Mouse (Mus musculus) heart, embryonic 11.5 days (tissue): ENCODE results near the gene En2. TPM values are rescaled to one million over a fixed set of nuclear protein-coding genes. Genes with fewer than 3 reads are reported as not detected.

Experiments
- ATAC-seq: fragments of 200-750 bp; cut with Nextera tagmentation; replicated peaks from 2 replicates; pipeline ENCODE4 v1.8.0; 2017; ENCODE audit warnings: moderate library complexity; ENCODE audit not compliant: insufficient number of reproducible peaks, low FRiP score, low TSS enrichment
- H3K27ac ChIP-seq: fragments of 300-500 bp; sonication (generic); 2 replicates; pipeline ENCODE4 v1.5.1; 2014; ENCODE audit warnings: mild to moderate bottlenecking, low read depth, low read length
- H3K27me3 ChIP-seq: fragments of 300-500 bp; sonication (generic); 2 replicates; pipeline ENCODE4 v1.6.1; 2014; ENCODE audit warnings: mild to moderate bottlenecking, low read length, mixed read lengths; ENCODE audit not compliant: control insufficient read depth, insufficient read depth
- H3K36me3 ChIP-seq: fragments of 300-500 bp; sonication (generic); 2 replicates; pipeline ENCODE4 v1.6.1; 2014; ENCODE audit warnings: mild to moderate bottlenecking, low read length, moderate library complexity, mixed read lengths; ENCODE audit not compliant: control insufficient read depth, insufficient read depth
- H3K4me1 ChIP-seq: fragments of 300-500 bp; sonication (generic); 2 replicates; pipeline ENCODE4 v1.6.1; 2014; ENCODE audit warnings: low read length; ENCODE audit not compliant: control insufficient read depth, insufficient read depth
- H3K4me2 ChIP-seq: fragments of 300-500 bp; sonication (generic); 2 replicates; pipeline ENCODE4 v1.6.1; 2014; ENCODE audit warnings: mild to moderate bottlenecking, moderate library complexity
- H3K4me3 ChIP-seq: fragments of 300-500 bp; sonication (generic); 2 replicates; pipeline ENCODE4 v1.5.1; 2014; ENCODE audit warnings: low read depth, low read length
- H3K9ac ChIP-seq: fragments of 300-500 bp; sonication (generic); 2 replicates; pipeline ENCODE4 v1.6.1; 2014; ENCODE audit warnings: mild to moderate bottlenecking, low read depth, low read length, moderate library complexity
- H3K9me3 ChIP-seq: fragments of 300-500 bp; sonication (generic); replicated peaks from 2 replicates; pipeline ENCODE4 v1.6.1; 2016; ENCODE audit warnings: low read length; ENCODE audit not compliant: control insufficient read depth
- WGBS: fragments of 180-500 bp; shearing (Covaris S2); extraction: QIAGEN DNeasy Blood & Tissue Kit; methylation state at CpG from one replicate; pipeline ENCODE4 v1.1.7; 2014; ENCODE audit not compliant: insufficient replicate concordance; 5-methylcytosine and 5-hydroxymethylcytosine counted together
- polyA plus RNA-seq: library from polyadenylated mRNA; unstranded; fragments of >200 nt; fragmentation: Nextera tagmentation; extraction: Ambion mirVana; gene quantifications from 2 replicates; pipeline ENCODE4 v1.2.1, GENCODE M21; 2014

En2 gene
- polyA plus RNA-seq, 1 experiment from 2014 or later, result not detected

DNA sequence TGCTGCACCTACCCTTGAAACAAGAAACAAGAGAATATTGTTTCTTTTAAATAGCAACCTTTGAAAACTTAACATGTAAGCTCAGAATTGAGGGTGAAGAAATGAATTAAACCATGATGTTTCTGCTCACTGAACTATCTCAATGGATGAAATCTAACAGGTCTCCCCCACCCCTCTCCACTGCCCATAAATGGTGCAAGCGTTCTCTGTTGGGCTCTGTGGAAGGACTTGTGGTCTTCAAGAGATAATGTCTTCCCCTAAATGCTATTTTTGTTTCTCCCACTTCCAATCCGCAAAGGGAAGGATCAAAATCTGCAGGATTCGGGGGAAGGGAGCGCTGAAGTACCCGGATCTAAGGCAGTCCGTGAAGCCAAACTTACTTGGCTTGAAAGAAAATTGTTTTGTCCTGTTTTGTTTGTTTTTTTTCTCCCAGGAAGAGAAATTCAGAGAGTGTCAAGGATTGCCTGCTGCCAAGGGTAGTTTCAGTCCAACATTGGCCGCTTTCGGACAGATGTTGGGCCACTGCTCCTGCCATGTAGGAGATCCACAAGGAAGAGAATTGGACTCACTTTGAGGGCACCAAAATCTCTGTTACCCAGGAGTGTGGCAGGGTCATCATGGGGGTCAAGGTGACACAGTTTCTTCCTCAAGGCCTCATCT lies 6.9 kb downstream of the En2 start:
- WGBS, result 4% methylated on average over 8 of the region's 8 CpGs
- no peak overlapping the region for H3K9ac ChIP-seq

DNA sequence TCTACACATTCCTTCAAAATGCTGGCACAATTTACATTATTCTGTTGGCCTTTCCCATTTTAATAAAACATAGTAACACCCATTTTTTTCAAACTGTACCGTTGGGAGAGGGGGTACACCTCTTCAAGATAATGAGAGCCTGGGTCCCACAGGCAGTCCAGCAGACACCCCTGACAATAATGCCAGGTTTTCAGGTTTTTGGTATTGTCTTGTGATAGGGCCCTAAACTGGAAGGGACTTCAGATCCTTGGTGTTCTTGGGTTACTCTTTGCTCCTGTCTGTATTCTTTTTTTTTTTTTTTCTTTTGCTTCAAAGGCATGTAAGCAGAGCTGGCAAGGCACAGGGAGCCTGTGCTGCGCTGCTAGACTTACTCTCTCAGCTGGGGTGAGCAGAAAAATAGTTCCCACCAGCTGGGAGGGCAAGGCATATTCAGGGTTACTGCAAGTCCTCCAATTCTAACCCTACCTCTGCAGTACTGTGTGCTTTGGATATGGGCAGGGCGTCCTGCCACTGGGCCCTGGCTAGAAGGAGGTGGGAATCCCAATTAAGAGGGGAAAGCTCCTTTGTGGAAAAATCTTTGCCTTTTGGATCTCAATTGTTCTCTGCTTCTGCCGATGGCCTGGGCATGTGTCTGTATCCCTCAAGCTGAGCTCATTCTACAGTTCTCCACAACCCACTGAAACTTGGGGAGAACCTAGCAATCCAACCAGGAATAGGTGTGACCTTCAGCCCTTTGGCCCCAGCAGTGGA lies 7.6 kb downstream of the En2 start:
- 10% methylated on average over 4 of the region's 4 CpGs for WGBS

More for the DNA sequence above, 6.9 kb downstream of the En2 start:
- Histone ChIP-seq H3K27me3 (peaks cover 92% of the 10 kb centered on the region), H3K4me2 (no peak overlapping the region), H3K4me3 (no peak overlapping the region), H3K36me3 (no peaks in the 10 kb centered on the region), H3K27ac (no peak overlapping the region), H3K4me1 (no peaks in the 10 kb centered on the region), H3K9me3 (no peaks in the 10 kb centered on the region)
- no peak for ATAC-seq

DNA sequence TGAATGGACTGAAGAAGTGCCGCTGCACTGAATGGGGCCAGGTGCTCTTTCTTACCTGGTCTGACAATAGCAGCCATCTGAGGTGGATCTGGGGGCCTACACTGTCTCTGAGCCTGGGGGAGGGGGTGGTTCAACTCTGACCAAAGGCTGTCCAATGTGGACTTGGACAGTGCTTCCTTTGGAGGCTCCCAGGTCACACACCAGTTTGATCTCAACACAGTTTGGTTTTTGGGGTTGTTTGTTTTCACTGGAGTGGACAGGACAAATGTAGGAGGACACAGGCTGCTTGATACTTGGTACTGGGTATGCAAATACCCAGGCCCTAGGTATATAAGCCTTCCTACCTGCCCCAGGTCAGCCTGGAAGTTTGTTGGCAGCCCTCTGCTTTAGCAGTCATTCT lies 8.2 kb downstream of the En2 start:
- no peak overlapping the region for H3K9ac ChIP-seq
- no peaks in the 10 kb centered on the region for H3K4me1 ChIP-seq
- peaks cover 92% of the 10 kb centered on the region for H3K27me3 ChIP-seq
- WGBS, result 4% methylated on average over 1 of the region's 1 CpGs
- H3K4me3 ChIP-seq, result no peak overlapping the region
- ATAC-seq, result no peak
- no peaks in the 10 kb centered on the region for H3K9me3 ChIP-seq
- H3K36me3 ChIP-seq, result no peaks in the 10 kb centered on the region
- H3K27ac ChIP-seq, result no peak overlapping the region
- H3K4me2 ChIP-seq, result no peak overlapping the region

More for the DNA sequence above, 7.6 kb downstream of the En2 start:
- no peak overlapping the region for H3K9ac ChIP-seq
- H3K9me3 ChIP-seq, result no peaks in the 10 kb centered on the region
- H3K27me3 ChIP-seq, result peaks cover 92% of the 10 kb centered on the region
- no peak for ATAC-seq
- no peak overlapping the region for H3K27ac ChIP-seq
- H3K4me2 ChIP-seq, result no peak overlapping the region
- no peaks in the 10 kb centered on the region for H3K4me1 ChIP-seq
- H3K4me3 ChIP-seq, result no peak overlapping the region
- no peaks in the 10 kb centered on the region for H3K36me3 ChIP-seq

DNA sequence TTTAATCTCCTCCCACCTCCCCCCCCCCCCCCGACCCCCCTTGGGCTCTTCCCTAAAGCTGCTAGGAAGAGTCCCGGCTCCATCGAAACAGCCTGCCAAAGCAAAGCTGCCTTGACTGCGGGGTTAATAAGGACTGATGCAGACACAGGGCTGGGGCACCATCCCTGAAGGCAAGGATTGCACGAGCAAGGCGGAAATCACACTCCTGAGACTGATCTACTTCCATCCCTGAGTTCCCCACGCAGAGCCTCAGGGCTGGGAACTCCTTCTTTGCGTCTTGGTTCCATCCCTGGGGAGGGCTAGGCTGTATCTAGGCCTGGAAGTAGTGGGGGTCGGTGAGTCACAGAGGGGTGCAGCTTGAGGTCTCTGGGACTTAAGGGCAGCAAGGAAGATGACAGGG lies 8.6 kb downstream of the En2 start:
- Histone ChIP-seq H3K4me3 (no peak overlapping the region), H3K9ac (no peak overlapping the region), H3K9me3 (no peaks in the 10 kb centered on the region), H3K36me3 (no peaks in the 10 kb centered on the region), H3K4me1 (no peaks in the 10 kb centered on the region), H3K27ac (no peak overlapping the region), H3K27me3 (peaks cover 92% of the 10 kb centered on the region), H3K4me2 (no peak overlapping the region)
- 2% methylated on average over 9 of the region's 9 CpGs for WGBS
- ATAC-seq, result no peak

DNA sequence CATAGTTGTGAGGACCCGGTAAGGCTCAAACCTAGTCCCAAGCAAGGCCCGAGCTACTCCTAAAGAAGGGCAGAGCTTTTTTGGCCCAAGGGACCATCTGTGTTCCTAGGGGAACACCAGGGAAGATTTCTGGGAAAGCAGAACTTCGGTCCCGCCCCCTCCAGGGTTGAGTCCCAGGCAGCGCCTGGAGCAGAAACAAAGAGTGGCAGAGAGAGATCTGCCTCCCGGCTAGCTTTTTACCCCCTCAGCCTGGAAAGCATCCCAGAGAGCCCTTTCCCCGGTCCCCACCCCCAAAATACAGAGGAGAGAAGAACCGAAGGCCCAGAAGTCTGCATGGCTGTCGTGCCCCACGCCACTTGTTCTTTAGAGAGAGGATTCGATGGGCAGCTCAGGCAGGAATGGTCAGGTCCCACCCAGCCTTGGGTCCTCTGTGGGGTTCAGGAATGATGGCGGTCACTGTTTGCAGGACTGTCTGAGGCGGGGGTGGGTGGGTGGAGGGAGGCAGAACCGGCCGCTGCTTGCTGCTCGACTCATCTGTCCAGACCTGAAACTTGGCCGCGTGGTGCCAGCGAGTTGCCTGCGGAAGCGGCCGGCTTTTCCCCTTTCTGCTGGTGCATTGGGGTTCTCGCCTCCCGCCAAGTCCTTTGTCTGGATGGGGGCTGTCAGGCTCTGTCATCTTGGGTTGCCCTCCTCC lies 9.5 kb downstream of the En2 start:
- H3K36me3 ChIP-seq, result no peaks in the 10 kb centered on the region
- H3K4me1 ChIP-seq, result no peaks in the 10 kb centered on the region
- WGBS, result under 1% methylated on average over 24 of the region's 24 CpGs
- no peak overlapping the region for H3K9ac ChIP-seq
- H3K27me3 ChIP-seq, result peaks cover 92% of the 10 kb centered on the region
- no peak overlapping the region for H3K4me2 ChIP-seq
- no peak overlapping the region for H3K4me3 ChIP-seq
- H3K27ac ChIP-seq, result no peak overlapping the region
- ATAC-seq, result no peak
- no peaks in the 10 kb centered on the region for H3K9me3 ChIP-seq

DNA sequence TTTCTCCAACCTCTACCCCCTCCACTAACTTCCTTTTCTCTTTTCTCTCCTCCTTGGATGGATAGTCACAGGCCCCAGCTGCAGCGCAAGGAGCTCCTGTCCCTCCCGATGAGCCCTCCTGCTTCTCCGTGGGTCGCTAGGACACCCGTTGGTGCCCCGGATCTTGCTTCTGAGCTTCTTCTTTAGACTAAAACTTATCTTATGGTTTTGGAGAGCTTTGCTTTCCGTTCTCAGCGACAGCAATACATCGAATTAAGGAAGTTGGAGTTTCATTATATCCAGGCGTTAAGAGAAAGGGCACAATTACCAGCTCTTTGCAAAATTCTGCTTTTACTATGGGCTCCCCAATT lies 10.1 kb downstream of the En2 start:
- H3K36me3 ChIP-seq, result no peaks in the 10 kb centered on the region
- ATAC-seq, result no peak
- H3K9ac ChIP-seq, result no peak overlapping the region
- H3K4me2 ChIP-seq, result no peak overlapping the region
- no peaks in the 10 kb centered on the region for H3K4me1 ChIP-seq
- H3K27me3 ChIP-seq, result peaks cover 92% of the 10 kb centered on the region
- no peak overlapping the region for H3K4me3 ChIP-seq
- H3K9me3 ChIP-seq, result no peaks in the 10 kb centered on the region
- H3K27ac ChIP-seq, result no peak overlapping the region
- WGBS, result 2% methylated on average over 10 of the region's 10 CpGs

DNA sequence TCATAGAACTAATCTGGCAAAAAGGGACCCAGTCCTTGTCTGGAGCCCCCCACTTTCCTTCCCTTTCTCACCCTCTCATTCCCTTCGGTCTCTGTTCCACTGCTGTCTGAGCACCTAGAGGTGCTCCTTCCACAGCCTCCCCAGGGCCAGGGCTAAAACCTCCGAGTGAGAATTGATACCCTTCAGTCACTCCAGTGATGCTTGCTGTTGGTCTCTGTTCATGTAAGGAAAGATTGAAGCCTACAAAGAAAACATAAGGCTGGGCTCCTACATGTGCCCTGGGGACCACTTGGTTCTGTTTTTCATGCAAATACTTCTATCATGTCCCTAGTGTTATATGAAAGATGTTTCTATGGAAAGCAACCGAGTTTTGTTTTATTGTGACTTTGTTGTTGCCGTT lies 10.5 kb downstream of the En2 start:
- Histone ChIP-seq H3K36me3 (no peaks in the 10 kb centered on the region), H3K9me3 (no peaks in the 10 kb centered on the region), H3K9ac (no peak overlapping the region), H3K4me3 (no peak overlapping the region), H3K4me1 (no peaks in the 10 kb centered on the region), H3K4me2 (no peak overlapping the region), H3K27ac (no peak overlapping the region), H3K27me3 (peaks cover 93% of the 10 kb centered on the region)
- WGBS, result 9% methylated on average over 4 of the region's 4 CpGs
- ATAC-seq, result no peak

DNA sequence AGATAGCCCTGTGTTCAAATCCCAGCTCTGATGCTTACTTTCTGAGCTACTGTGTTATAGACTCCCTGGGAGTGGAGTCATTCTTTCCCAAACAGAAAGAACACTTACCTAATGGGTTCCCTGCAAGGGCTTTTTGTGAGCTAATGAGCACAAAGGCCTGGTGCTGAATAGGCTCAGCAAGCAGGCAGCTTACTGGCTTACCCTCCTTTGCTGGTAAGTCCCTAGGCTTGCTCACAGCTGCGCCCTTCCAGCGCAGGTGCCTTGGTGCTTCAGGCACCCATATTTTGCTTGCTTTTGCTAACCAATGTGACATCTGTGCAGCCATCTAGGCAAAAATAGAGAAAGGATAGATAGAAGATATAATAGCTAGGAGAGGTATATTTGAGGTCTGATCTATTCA lies 11.1 kb downstream of the En2 start:
- 3% methylated on average over 2 of the region's 2 CpGs for WGBS
- Histone ChIP-seq H3K4me2 (no peak overlapping the region), H3K4me1 (no peaks in the 10 kb centered on the region), H3K27ac (no peak overlapping the region), H3K27me3 (peaks cover 94% of the 10 kb centered on the region), H3K4me3 (no peak overlapping the region), H3K36me3 (no peaks in the 10 kb centered on the region), H3K9me3 (no peaks in the 10 kb centered on the region), H3K9ac (no peak overlapping the region)
- ATAC-seq, result no peak
